Mouse (Mus musculus): ENCODE results near the gene Fzd2. TPM values are rescaled to one million over a fixed set of nuclear protein-coding genes. Genes with fewer than 3 reads are reported as not detected.

Fzd2 gene
- polyA plus RNA-seq, 1 experiment from 2014 or later, result 31.7 TPM

Other genes with a start within 250 kb of the Fzd2 start
- gene Slc4a1, start 238.2 kb upstream of the Fzd2 start, polyA plus RNA-seq (2014; fragmentation: Nextera tagmentation; extraction: Ambion mirVana), result 25.8 and 28.1 TPM in 2 replicates
- gene Rundc3a, start 211.0 kb upstream of the Fzd2 start, polyA plus RNA-seq (2014; fragmentation: Nextera tagmentation; extraction: Ambion mirVana), result 43.3 and 47.8 TPM in 2 replicates
- 152 and 166 TPM in 2 replicates for gene Slc25a39, start 196.4 kb upstream of the Fzd2 start, polyA plus RNA-seq (2014; fragmentation: Nextera tagmentation; extraction: Ambion mirVana)
- gene Grn, start 174.1 kb upstream of the Fzd2 start, polyA plus RNA-seq (2014; fragmentation: Nextera tagmentation; extraction: Ambion mirVana), result 43.3 and 47.2 TPM in 2 replicates
- gene Fam171a2, start 156.7 kb upstream of the Fzd2 start, polyA plus RNA-seq (2014; fragmentation: Nextera tagmentation; extraction: Ambion mirVana), result 10.7 and 11.7 TPM in 2 replicates
- 3.9 and 5.5 TPM in 2 replicates for gene Itga2b, start 134.3 kb upstream of the Fzd2 start, polyA plus RNA-seq (2014; fragmentation: Nextera tagmentation; extraction: Ambion mirVana)
- gene Gpatch8, start 48.0 kb upstream of the Fzd2 start, polyA plus RNA-seq (2014; fragmentation: Nextera tagmentation; extraction: Ambion mirVana), result 48.8 and 68.1 TPM in 2 replicates
- 5.6 and 7.3 TPM in 2 replicates for gene Gm11627, start 24.9 kb upstream of the Fzd2 start, polyA plus RNA-seq (2014; fragmentation: Nextera tagmentation; extraction: Ambion mirVana)
- gene Meioc, start 59.3 kb downstream of the Fzd2 start, polyA plus RNA-seq (2014; fragmentation: Nextera tagmentation; extraction: Ambion mirVana), result 0.88 and 0.91 TPM in 2 replicates
- 51.3 and 53.0 TPM in 2 replicates for gene Ccdc43, start 93.4 kb downstream of the Fzd2 start, polyA plus RNA-seq (2014; fragmentation: Nextera tagmentation; extraction: Ambion mirVana)
- gene Adam11, start 157.0 kb downstream of the Fzd2 start, polyA plus RNA-seq (2014; fragmentation: Nextera tagmentation; extraction: Ambion mirVana), result 16.6 and 19.2 TPM in 2 replicates
- 78.5 and 82.8 TPM in 2 replicates for gene Gjc1, start 215.3 kb downstream of the Fzd2 start, polyA plus RNA-seq (2014; fragmentation: Nextera tagmentation; extraction: Ambion mirVana)
- gene Higd1b, start 231.5 kb downstream of the Fzd2 start, polyA plus RNA-seq (2014; fragmentation: Nextera tagmentation; extraction: Ambion mirVana), result not detected in 2 replicates

Measured in hindbrain, embryonic 11.5 days (tissue).